In genomic region chr16:87454419-87455179, GRCm38 (mm10) we compare ENCODE assay signal across 8 mouse cellular contexts. TPM values are rescaled to one million over a fixed set of nuclear protein-coding genes. Genes with fewer than 3 reads are reported as not detected.
DNase-seq lines count a peak whose midpoint lies in the region; ATAC-seq lines count a peak whose summit lies in the region.

TSS of gene Usp16 (plus strand) at chr16:87454703.

- peak; percentile 98 for ATAC-seq in megakaryocyte progenitor cell, adult 5-6 weeks (replicated peaks; ENCODE audit: poor library complexity)

- DNase-seq in adipocyte (ENCODE audit: low spot score), result peak; percentile 94
- peak; percentile 96 for DNase-seq in embryo, embryonic 10 days (ENCODE audit: low spot score)
- peak; percentile 92 for DNase-seq in gastrocnemius, postnatal 10 days
- DNase-seq in induced T-regulatory cell, adult 2 months (ENCODE audit: low read depth), result peak; percentile 95
- DNase-seq in left cerebral cortex, adult 9 months (ENCODE audit: low spot score in 2 of 2), result peak; percentile 84 to 94
- DNase-seq in right cerebral cortex, postnatal 14 days, result peak; percentile 93
- DNase-seq in urinary bladder, postnatal 36 days (ENCODE audit: low spot score in 2 of 2), result peak; percentile 88 to 93

RNA-seq across cellular contexts. Expression of gene Usp16, which starts in this region (rescaled TPM):
- 10 to 100 TPM; 28.5 to 33.7 TPM for total RNA-seq in gastrocnemius, postnatal 10 days (2021)
- total RNA-seq in megakaryocyte progenitor cell, adult 5-6 weeks (2015), result 86.5 and 92.9 TPM in 2 replicates
- total RNA-seq in megakaryocyte progenitor cell, adult 5-6 weeks (2017), result 96.9 and 121 TPM in 2 replicates

Comparison
In these comparisons a context has a peak if more than half of its experiments do, and no peak if none do; other contexts are left out.
1. Peak in every context shown above with its lines: DNase-seq and ATAC-seq.